Mouse (Mus musculus): ENCODE measurements at regions not wholly inside any gene's neighbourhood (a gene's known extent, or its start where the extent isn't known, plus 50 kb on each side); places are given as distances from the start of the nearest gene placed in this dataset.

- no peak for DNase-seq (ENCODE audit: low read depth)
Observed at GRCm38 (mm10) chr14:66584699-66585098, 575.7 kb upstream of the Gulo start.

- no peak for DNase-seq (ENCODE audit: low read depth)
Observed at GRCm38 (mm10) chr14:66579904-66580492, 571.0 kb upstream of the Gulo start.

GRCm38 (mm10) chr14:66566600-66566999 is 557.6 kb upstream of the Gulo start:
- no peak for DNase-seq (ENCODE audit: low read depth)

- DNase-seq (ENCODE audit: low read depth) = no peak
Observed at GRCm38 (mm10) chr14:66562744-66563143, 553.7 kb upstream of the Gulo start.

GRCm38 (mm10) chr14:66561715-66562114 is 552.7 kb upstream of the Gulo start:
- DNase-seq (ENCODE audit: low read depth) = no peak

GRCm38 (mm10) chr14:66561042-66561590 is 552.1 kb upstream of the Gulo start:
- DNase-seq (ENCODE audit: low read depth) = no peak

GRCm38 (mm10) chr14:66558393-66558792 is 549.4 kb upstream of the Gulo start:
- no peak for DNase-seq (ENCODE audit: low read depth)

GRCm38 (mm10) chr14:66557631-66558030 is 548.6 kb upstream of the Gulo start:
- DNase-seq (ENCODE audit: low read depth) = no peak

GRCm38 (mm10) chr14:66538498-66538897 is 529.5 kb upstream of the Gulo start:
- no peak for DNase-seq (ENCODE audit: low read depth)

- no peak for DNase-seq (ENCODE audit: low read depth)
Observed at GRCm38 (mm10) chr14:66534671-66535070, 525.7 kb upstream of the Gulo start.

GRCm38 (mm10) chr14:66528135-66528534 is 519.1 kb upstream of the Gulo start:
- no peak for DNase-seq (ENCODE audit: low read depth)

GRCm38 (mm10) chr14:66527061-66527460 is 518.1 kb upstream of the Gulo start:
- DNase-seq (ENCODE audit: low read depth) = no peak

- DNase-seq (ENCODE audit: low read depth) = no peak
Observed at GRCm38 (mm10) chr14:66522856-66523400, 513.9 kb upstream of the Gulo start.

- no peak for DNase-seq (ENCODE audit: low read depth)
Observed at GRCm38 (mm10) chr14:66521836-66522629, 513.0 kb upstream of the Gulo start.

- DNase-seq (ENCODE audit: low read depth) = no peak
Observed at GRCm38 (mm10) chr14:66516770-66517169, 507.8 kb upstream of the Gulo start.

GRCm38 (mm10) chr14:66510750-66511149 is 501.7 kb upstream of the Gulo start:
- DNase-seq (ENCODE audit: low read depth) = no peak

- DNase-seq (ENCODE audit: low read depth) = no peak
Observed at GRCm38 (mm10) chr14:66510218-66510617, 501.2 kb upstream of the Gulo start.

- no peak for DNase-seq (ENCODE audit: low read depth)
Observed at GRCm38 (mm10) chr14:66509706-66510105, 500.7 kb upstream of the Gulo start.

- no peak for DNase-seq (ENCODE audit: low read depth)
Observed at GRCm38 (mm10) chr14:66501995-66502394, 493.0 kb upstream of the Gulo start.

GRCm38 (mm10) chr14:66499896-66500295 is 490.9 kb upstream of the Gulo start:
- DNase-seq (ENCODE audit: low read depth) = no peak

GRCm38 (mm10) chr14:66495146-66495545 is 486.1 kb upstream of the Gulo start:
- DNase-seq (ENCODE audit: low read depth) = no peak

GRCm38 (mm10) chr14:66494518-66494923 is 485.5 kb upstream of the Gulo start:
- no peak for DNase-seq (ENCODE audit: low read depth)

- no peak for DNase-seq (ENCODE audit: low read depth)
Observed at GRCm38 (mm10) chr14:66493691-66494121, 484.7 kb upstream of the Gulo start.
